Mouse (Mus musculus) stomach, embryonic 15.5 days (tissue): ENCODE measurements at regions not wholly inside any gene's neighbourhood (a gene's known extent, or its start where the extent isn't known, plus 50 kb on each side); places are given as distances from the start of the nearest gene placed in this dataset.
A peak's percentile ranks its signal among the peaks of the same experiment; 100 is the strongest.

Experiments
- ATAC-seq: fragments of 200-750 bp; cut with Nextera tagmentation; 2 replicates; pipeline ENCODE4 v1.8.0; 2017; ENCODE audit warnings: low read depth, moderate number of reproducible peaks, moderate TSS enrichment; ENCODE audit not compliant: insufficient read depth, low FRiP score
- H3K27ac ChIP-seq: fragments of 300-500 bp; sonication (generic); 2 replicates; pipeline ENCODE4 v1.5.1; 2015; ENCODE audit warnings: mild to moderate bottlenecking, inconsistent platforms
- H3K27me3 ChIP-seq: fragments of 300-500 bp; sonication (generic); replicated peaks from 2 replicates; pipeline ENCODE4 v1.6.1; 2015; ENCODE audit warnings: inconsistent platforms
- H3K36me3 ChIP-seq: fragments of 300-500 bp; sonication (generic); 2 replicates; pipeline ENCODE4 v1.6.1; 2015; ENCODE audit warnings: inconsistent platforms
- H3K4me1 ChIP-seq: fragments of 300-500 bp; sonication (generic); 2 replicates; pipeline ENCODE4 v1.6.1; 2015; ENCODE audit warnings: inconsistent platforms
- H3K4me2 ChIP-seq: fragments of 300-500 bp; sonication (generic); 2 replicates; pipeline ENCODE4 v1.6.1; 2015; ENCODE audit warnings: mild to moderate bottlenecking, inconsistent platforms
- H3K4me3 ChIP-seq: fragments of 300-500 bp; sonication (generic); replicated peaks from 2 replicates; pipeline ENCODE4 v1.5.1; 2015; ENCODE audit warnings: inconsistent platforms
- H3K9ac ChIP-seq: fragments of 300-500 bp; sonication (generic); 2 replicates; pipeline ENCODE4 v1.6.1; 2015; ENCODE audit warnings: inconsistent platforms
- H3K9me3 ChIP-seq: fragments of 300-500 bp; sonication (generic); 2 replicates; pipeline ENCODE4 v1.6.1; 2016; ENCODE audit warnings: inconsistent platforms
- WGBS: fragments of 180-500 bp; shearing (Covaris S2); methylation state at CpG from one replicate; pipeline ENCODE4 v1.1.7; 2015; 5-methylcytosine and 5-hydroxymethylcytosine counted together

GRCm38 (mm10) chr15:36427334-36427733, 580.2 kb downstream of the Zfp706 start:
- Histone ChIP-seq H3K4me2 (no peak overlapping the region), H3K36me3 (no peaks in the 10 kb centered on the region), H3K9me3 (no peaks in the 10 kb centered on the region), H3K4me3 (no peak overlapping the region), H3K4me1 (no peaks in the 10 kb centered on the region), H3K9ac (no peak overlapping the region), H3K27me3 (no peaks in the 10 kb centered on the region), H3K27ac (no peak overlapping the region)
- no peak for ATAC-seq
- 50% methylated on average over 4 of the region's 4 CpGs for WGBS

GRCm38 (mm10) chr15:36425902-36426301, 581.7 kb downstream of the Zfp706 start:
- H3K36me3 ChIP-seq: no peaks in the 10 kb centered on the region
- no peak overlapping the region for H3K4me2 ChIP-seq
- no peak overlapping the region for H3K4me3 ChIP-seq
- H3K27ac ChIP-seq: no peak overlapping the region
- WGBS: 63% methylated on average over 8 of the region's 8 CpGs
- no peak for ATAC-seq
- H3K4me1 ChIP-seq: no peaks in the 10 kb centered on the region
- H3K27me3 ChIP-seq: no peaks in the 10 kb centered on the region
- no peak overlapping the region for H3K9ac ChIP-seq
- H3K9me3 ChIP-seq: no peaks in the 10 kb centered on the region

GRCm38 (mm10) chr15:36424047-36424446, 583.5 kb downstream of the Zfp706 start:
- WGBS: 92% methylated on average over 8 of the region's 8 CpGs
- Histone ChIP-seq H3K36me3 (no peaks in the 10 kb centered on the region), H3K9me3 (no peaks in the 10 kb centered on the region), H3K9ac (no peak overlapping the region), H3K4me1 (no peaks in the 10 kb centered on the region), H3K4me3 (no peak overlapping the region), H3K27me3 (no peaks in the 10 kb centered on the region), H3K27ac (no peak overlapping the region), H3K4me2 (no peak overlapping the region)
- ATAC-seq: no peak

GRCm38 (mm10) chr15:36422781-36423180, 584.8 kb downstream of the Zfp706 start:
- Histone ChIP-seq H3K27ac (no peak overlapping the region), H3K27me3 (no peaks in the 10 kb centered on the region), H3K4me3 (no peak overlapping the region), H3K4me1 (no peaks in the 10 kb centered on the region), H3K4me2 (no peak overlapping the region), H3K9ac (no peak overlapping the region), H3K36me3 (no peaks in the 10 kb centered on the region), H3K9me3 (no peaks in the 10 kb centered on the region)
- 45% methylated on average over 3 of the region's 3 CpGs for WGBS
- no peak for ATAC-seq

- H3K9ac ChIP-seq: no peak overlapping the region
- H3K27me3 ChIP-seq: no peaks in the 10 kb centered on the region
- 57% methylated on average over 7 of the region's 7 CpGs for WGBS
- H3K27ac ChIP-seq: no peak overlapping the region
- no peaks in the 10 kb centered on the region for H3K36me3 ChIP-seq
- H3K4me1 ChIP-seq: no peaks in the 10 kb centered on the region
- H3K4me3 ChIP-seq: no peak overlapping the region
- ATAC-seq: no peak
- H3K4me2 ChIP-seq: no peak overlapping the region
- no peaks in the 10 kb centered on the region for H3K9me3 ChIP-seq
Observed at GRCm38 (mm10) chr15:36419943-36420480, 587.6 kb downstream of the Zfp706 start.

GRCm38 (mm10) chr15:36417426-36417825, 590.1 kb downstream of the Zfp706 start:
- no peak for ATAC-seq
- H3K9me3 ChIP-seq: no peaks in the 10 kb centered on the region
- no peaks in the 10 kb centered on the region for H3K36me3 ChIP-seq
- no peak overlapping the region for H3K9ac ChIP-seq
- 70% methylated on average over 3 of the region's 3 CpGs for WGBS
- no peak overlapping the region for H3K27ac ChIP-seq
- H3K27me3 ChIP-seq: no peaks in the 10 kb centered on the region
- no peak overlapping the region for H3K4me3 ChIP-seq
- no peaks in the 10 kb centered on the region for H3K4me1 ChIP-seq
- H3K4me2 ChIP-seq: no peak overlapping the region

GRCm38 (mm10) chr15:36415552-36416249, 591.9 kb downstream of the Zfp706 start:
- Histone ChIP-seq H3K36me3 (no peaks in the 10 kb centered on the region), H3K27ac (no peak overlapping the region), H3K9ac (no peak overlapping the region), H3K27me3 (no peaks in the 10 kb centered on the region), H3K4me2 (no peak overlapping the region), H3K9me3 (no peaks in the 10 kb centered on the region), H3K4me3 (no peak overlapping the region), H3K4me1 (no peaks in the 10 kb centered on the region)
- ATAC-seq: no peak
- WGBS: 59% methylated on average over 5 of the region's 5 CpGs

GRCm38 (mm10) chr15:36412016-36412415, 595.6 kb downstream of the Zfp706 start:
- ATAC-seq: no peak
- H3K27me3 ChIP-seq: no peaks in the 10 kb centered on the region
- no peak overlapping the region for H3K4me3 ChIP-seq
- no peaks in the 10 kb centered on the region for H3K4me1 ChIP-seq
- H3K9me3 ChIP-seq: no peaks in the 10 kb centered on the region
- H3K9ac ChIP-seq: no peak overlapping the region
- H3K4me2 ChIP-seq: no peak overlapping the region
- 83% methylated on average over 3 of the region's 3 CpGs for WGBS
- H3K27ac ChIP-seq: no peak overlapping the region
- no peaks in the 10 kb centered on the region for H3K36me3 ChIP-seq

GRCm38 (mm10) chr15:36405446-36405845, 602.1 kb downstream of the Zfp706 start:
- H3K4me1 ChIP-seq: no peaks in the 10 kb centered on the region
- no peak overlapping the region for H3K27ac ChIP-seq
- WGBS: 70% methylated on average over 3 of the region's 3 CpGs

GRCm38 (mm10) chr15:36403336-36404119, 604.0 kb downstream of the Zfp706 start:
- H3K27ac ChIP-seq: peak overlapping the region; percentile 44; the same call in 1 of the 2 replicates
- H3K9ac ChIP-seq: no peak overlapping the region
- H3K4me1 ChIP-seq: peaks cover 6% of the 10 kb centered on the region
- H3K27me3 ChIP-seq: no peaks in the 10 kb centered on the region
- no peak overlapping the region for H3K4me3 ChIP-seq
- peak; percentile 80 for ATAC-seq
- H3K36me3 ChIP-seq: no peaks in the 10 kb centered on the region
- no peaks in the 10 kb centered on the region for H3K9me3 ChIP-seq
- H3K4me2 ChIP-seq: no peak overlapping the region
- WGBS: 59% methylated on average over 6 of the region's 6 CpGs

More at GRCm38 (mm10) chr15:36405446-36405845, 602.1 kb downstream of the Zfp706 start:
- Histone ChIP-seq H3K9me3 (no peaks in the 10 kb centered on the region), H3K4me3 (no peak overlapping the region), H3K36me3 (no peaks in the 10 kb centered on the region), H3K4me2 (no peak overlapping the region), H3K27me3 (no peaks in the 10 kb centered on the region), H3K9ac (no peak overlapping the region)
- ATAC-seq: no peak

- H3K36me3 ChIP-seq: no peaks in the 10 kb centered on the region
- H3K9me3 ChIP-seq: no peaks in the 10 kb centered on the region
- WGBS: 93% methylated on average over 1 of the region's 1 CpGs
- no peak for ATAC-seq
- no peak overlapping the region for H3K9ac ChIP-seq
- no peaks in the 10 kb centered on the region for H3K27me3 ChIP-seq
- H3K27ac ChIP-seq: no peak overlapping the region
- no peak overlapping the region for H3K4me3 ChIP-seq
- H3K4me1 ChIP-seq: peaks cover 6% of the 10 kb centered on the region
- H3K4me2 ChIP-seq: no peak overlapping the region
Observed at GRCm38 (mm10) chr15:36402051-36402450, 605.5 kb downstream of the Zfp706 start.

- no peak for ATAC-seq
- Histone ChIP-seq H3K9ac (no peak overlapping the region), H3K4me3 (no peak overlapping the region), H3K4me2 (no peak overlapping the region), H3K36me3 (no peaks in the 10 kb centered on the region), H3K27me3 (no peaks in the 10 kb centered on the region), H3K27ac (no peak overlapping the region), H3K9me3 (no peaks in the 10 kb centered on the region), H3K4me1 (peaks cover 6% of the 10 kb centered on the region)
- 66% methylated on average over 9 of the region's 9 CpGs for WGBS
Observed at GRCm38 (mm10) chr15:36400311-36400840, 607.2 kb downstream of the Zfp706 start.
